ENCODE assay signal across 14 mouse cellular contexts in genomic region chr2:148184801-148185212, GRCm38 (mm10).
DNase-seq lines count a peak whose midpoint lies in the region; ATAC-seq and TF ChIP-seq lines count a peak whose summit lies in the region.
"Had no signal": no experiment of that assay in that cellular context is flagged by ENCODE, and none has a peak within 500 bp of the region (broad histone marks: within the 10 kb centered on the region; RNA-seq: fewer than 3 reads in every experiment).

No protein-coding gene starts in this region.

- intact Hi-C loops in heart, postnatal 10 days (cut with DNase I), result no loop called here

- no peak for TF ChIP-seq EP300 in stomach, postnatal 0 days (optimal IDR thresholded peaks at IDR 0.05)

- no peak for TF ChIP-seq CTCF in stomach, postnatal 0 days (IDR thresholded peaks at IDR 0.05; ENCODE audit: low read depth)

- WGBS in heart, embryonic 16.5 days, result 27% methylated on average over 5 of the region's 5 CpGs
- 65% methylated on average over 5 of the region's 5 CpGs for WGBS in stomach, embryonic 14.5 days
- WGBS in stomach, postnatal 0 days, result 42% methylated on average over 5 of the region's 5 CpGs
- whole genome bisulfite sequencing in stomach, embryonic 16.5 days, result 52% methylated on average over 5 of the region's 5 CpGs
- WGBS in hindbrain, embryonic 11.5 days, result 82% methylated on average over 5 of the region's 5 CpGs

- no peaks in the 10 kb centered on the region for H3K9me3 ChIP-seq in heart, embryonic 16.5 days (replicated peaks; ENCODE audit: control insufficient read depth, low read length)
- H3K9me3 ChIP-seq in stomach, embryonic 14.5 days (ENCODE audit: control insufficient read depth, low read depth, low read length), result no peaks in the 10 kb centered on the region
- H3K9me3 ChIP-seq in stomach, postnatal 0 days (ENCODE audit: control insufficient read depth, low read length), result no peaks in the 10 kb centered on the region
- H3K9me3 ChIP-seq in stomach, embryonic 16.5 days (replicated peaks; ENCODE audit: control insufficient read depth, low read length), result no peaks in the 10 kb centered on the region
- no peaks in the 10 kb centered on the region for H3K9me3 ChIP-seq in hindbrain, embryonic 11.5 days (ENCODE audit: control insufficient read depth, low read length)

- H3K27ac ChIP-seq in heart, embryonic 16.5 days (ENCODE audit: low read length), result no peak overlapping the region
- H3K27ac ChIP-seq in stomach, embryonic 14.5 days (ENCODE audit: low read length), result no peak overlapping the region
- no peak overlapping the region for H3K27ac ChIP-seq in stomach, postnatal 0 days (replicated peaks)
- no peak overlapping the region for H3K27ac ChIP-seq in stomach, embryonic 16.5 days (ENCODE audit: low read length)
- no peak overlapping the region for H3K27ac ChIP-seq in hindbrain, embryonic 11.5 days (ENCODE audit: low read depth, low read length)
- H3K27ac ChIP-seq: heart, adult 2 months had no signal

- no peak for DNase-seq in heart, postnatal 10 days
- no peak for DNase-seq in stomach, postnatal 0 days (ENCODE audit: low spot score)
- no peak for DNase-seq in cerebellum, adult 8-10 months
- no peak for DNase-seq in hindbrain, embryonic 11.5 days (ENCODE audit: low spot score)
- DNase-seq: adrenal gland, postnatal 10 days; heart, adult 2 months; layer of hippocampus, postnatal 36 days; right cerebral cortex, postnatal 14 days; thymus, postnatal 36 days had no signal

- no peak overlapping the region for H3K4me3 ChIP-seq in heart, embryonic 16.5 days (ENCODE audit: low read length)
- no peak overlapping the region for H3K4me3 ChIP-seq in stomach, embryonic 14.5 days (ENCODE audit: low read depth, low read length)
- H3K4me3 ChIP-seq in stomach, postnatal 0 days (ENCODE audit: low read depth, low read length), result no peak overlapping the region
- no peak overlapping the region for H3K4me3 ChIP-seq in stomach, embryonic 16.5 days (replicated peaks; ENCODE audit: low read length)
- no peak overlapping the region for H3K4me3 ChIP-seq in hindbrain, embryonic 11.5 days (ENCODE audit: low read depth, low read length)
- H3K4me3 ChIP-seq: heart, adult 2 months had no signal

- no peak overlapping the region for H3K9ac ChIP-seq in heart, embryonic 16.5 days (ENCODE audit: low read length)
- H3K9ac ChIP-seq in stomach, embryonic 14.5 days (replicated peaks; ENCODE audit: low read depth, low read length), result no peak overlapping the region
- H3K9ac ChIP-seq in stomach, postnatal 0 days (ENCODE audit: low read length), result no peak overlapping the region
- H3K9ac ChIP-seq in stomach, embryonic 16.5 days (ENCODE audit: low read length), result no peak overlapping the region
- no peak overlapping the region for H3K9ac ChIP-seq in hindbrain, embryonic 11.5 days (ENCODE audit: low read depth, low read length)

- no peak overlapping the region for H3K4me2 ChIP-seq in heart, embryonic 16.5 days (ENCODE audit: low read depth, low read length)
- no peak overlapping the region for H3K4me2 ChIP-seq in stomach, embryonic 14.5 days (replicated peaks; ENCODE audit: low read depth, low read length)
- H3K4me2 ChIP-seq in stomach, postnatal 0 days (replicated peaks; ENCODE audit: low read depth), result no peak overlapping the region
- H3K4me2 ChIP-seq in stomach, embryonic 16.5 days (ENCODE audit: low read depth, low read length), result no peak overlapping the region
- H3K4me2 ChIP-seq in hindbrain, embryonic 11.5 days (replicated peaks; ENCODE audit: low read depth, low read length), result no peak overlapping the region

- peaks cover 18% of the 10 kb centered on the region for H3K4me1 ChIP-seq in heart, embryonic 16.5 days (ENCODE audit: control insufficient read depth, insufficient read depth, low read length)
- H3K4me1 ChIP-seq in stomach, embryonic 14.5 days (ENCODE audit: control insufficient read depth, insufficient read depth, low read length), result no peaks in the 10 kb centered on the region; the same call in 1 of the 2 replicates
- no peaks in the 10 kb centered on the region for H3K4me1 ChIP-seq in stomach, postnatal 0 days (replicated peaks; ENCODE audit: control insufficient read depth, insufficient read depth)
- H3K4me1 ChIP-seq in stomach, embryonic 16.5 days (ENCODE audit: control insufficient read depth, insufficient read depth, low read length), result no peaks in the 10 kb centered on the region
- no peaks in the 10 kb centered on the region for H3K4me1 ChIP-seq in hindbrain, embryonic 11.5 days (replicated peaks; ENCODE audit: control insufficient read depth, insufficient read depth, low read length)

- no peaks in the 10 kb centered on the region for H3K36me3 ChIP-seq in heart, embryonic 16.5 days (ENCODE audit: control insufficient read depth, insufficient read depth)
- no peaks in the 10 kb centered on the region for H3K36me3 ChIP-seq in stomach, embryonic 14.5 days (ENCODE audit: control insufficient read depth, insufficient read depth, low read length)
- H3K36me3 ChIP-seq in stomach, postnatal 0 days (ENCODE audit: control insufficient read depth, insufficient read depth, low read length), result no peaks in the 10 kb centered on the region
- no peaks in the 10 kb centered on the region for H3K36me3 ChIP-seq in stomach, embryonic 16.5 days (ENCODE audit: control insufficient read depth, insufficient read depth, low read length)
- H3K36me3 ChIP-seq in hindbrain, embryonic 11.5 days (ENCODE audit: control insufficient read depth, insufficient read depth, low read length), result no peaks in the 10 kb centered on the region

- no peaks in the 10 kb centered on the region for H3K27me3 ChIP-seq in heart, embryonic 16.5 days (ENCODE audit: control insufficient read depth, insufficient read depth, low read length)
- H3K27me3 ChIP-seq in stomach, embryonic 14.5 days (ENCODE audit: control insufficient read depth, insufficient read depth, low read length), result no peaks in the 10 kb centered on the region
- H3K27me3 ChIP-seq in stomach, postnatal 0 days (ENCODE audit: control insufficient read depth, insufficient read depth, low read length), result no peaks in the 10 kb centered on the region
- no peaks in the 10 kb centered on the region for H3K27me3 ChIP-seq in stomach, embryonic 16.5 days (ENCODE audit: control insufficient read depth, insufficient read depth, low read length)
- H3K27me3 ChIP-seq in hindbrain, embryonic 11.5 days (ENCODE audit: control insufficient read depth, insufficient read depth, low read length), result no peaks in the 10 kb centered on the region

- 0 out of 2 replicates have a peak, but pooled peaks have one; percentile 29 for ATAC-seq in heart, embryonic 16.5 days (replicated peaks; ENCODE audit: extremely low read depth, insufficient read depth, low FRiP score)
- ATAC-seq in stomach, embryonic 14.5 days (ENCODE audit: insufficient number of reproducible peaks, insufficient read depth, low FRiP score, low read depth), result peak; percentile 54; the same call in 1 of the 2 replicates
- ATAC-seq in stomach, postnatal 0 days (ENCODE audit: low FRiP score, low TSS enrichment), result no peak
- ATAC-seq in granulocyte monocyte progenitor cell, adult 5-6 weeks (replicated peaks; ENCODE audit: poor library complexity, severe bottlenecking), result peak; percentile 68
- 0 out of 2 replicates have a peak, but pooled peaks have one; percentile 19 for ATAC-seq in stomach, embryonic 16.5 days (ENCODE audit: insufficient read depth, low FRiP score)
- no peak for ATAC-seq in hindbrain, embryonic 11.5 days (ENCODE audit: low FRiP score)
- ATAC-seq: inflammation-experienced regulatory T-cells, adult 6 months had no signal

Comparison
In these comparisons a context has a peak if more than half of its experiments do, and no peak if none do; other contexts are left out.
1. ATAC-seq: peak in heart, embryonic 16.5 days (single experiment), stomach, embryonic 14.5 days (single experiment), granulocyte monocyte progenitor cell, adult 5-6 weeks (single experiment) and stomach, embryonic 16.5 days (single experiment); none in stomach, postnatal 0 days (single experiment) and hindbrain, embryonic 11.5 days (single experiment).